Mouse (Mus musculus) thymus, adult 2 months (tissue): Measurements from ENCODE around the gene Gm11634. TPM values are rescaled to one million over a fixed set of nuclear protein-coding genes. Genes with fewer than 3 reads are reported as not detected.
"Not testable (repeated sequence)": the region's sequence is repeated elsewhere in the genome, so short reads cannot be mapped to it uniquely, and the experiment has no call there.

Source experiments
- DNase-seq: peaks from one replicate; pipeline ENCODE4 v3.0.0; 2021
- H3K27ac ChIP-seq: fragments of 200-500 bp; 2 replicates; pipeline ENCODE4 v1.5.1; 2012; ENCODE audit warnings: low read length, control low read depth; ENCODE audit not compliant: control insufficient read depth, insufficient read depth
- H3K27me3 ChIP-seq: fragments of 200-500 bp; 2 replicates; pipeline ENCODE4 v1.6.1; 2012; ENCODE audit warnings: mild to moderate bottlenecking, low read length, moderate library complexity, mixed read lengths; ENCODE audit not compliant: control insufficient read depth, insufficient read depth
- H3K36me3 ChIP-seq: fragments of 200-500 bp; 2 replicates; pipeline ENCODE4 v1.6.1; 2012; ENCODE audit warnings: mild to moderate bottlenecking, low read length, moderate library complexity; ENCODE audit not compliant: control insufficient read depth, insufficient read depth
- H3K4me1 ChIP-seq: fragments of 200-500 bp; replicated peaks from 2 replicates; pipeline ENCODE4 v1.6.1; 2012; ENCODE audit warnings: low read length; ENCODE audit not compliant: control insufficient read depth, insufficient read depth
- H3K4me3 ChIP-seq: fragments of 200-500 bp; 2 replicates; pipeline ENCODE4 v1.5.1; 2012; ENCODE audit warnings: mild to moderate bottlenecking, low read length, control low read depth, moderate library complexity; ENCODE audit not compliant: control insufficient read depth, insufficient read depth
- CTCF ChIP-seq: fragments of 200-500 bp; IDR thresholded peaks from 2 replicates; pipeline ENCODE4 v1.5.1; 2012; ENCODE audit warnings: mild to moderate bottlenecking, control low read depth, low read length, moderate library complexity, borderline replicate concordance; ENCODE audit not compliant: control insufficient read depth, poor library complexity, insufficient read depth; ENCODE audit errors: extremely low read depth
- POLR2A ChIP-seq: fragments of 200-500 bp; IDR thresholded peaks from 2 replicates; pipeline ENCODE4 v1.6.1; 2012; ENCODE audit warnings: mild to moderate bottlenecking, low read length, control low read depth, moderate library complexity; ENCODE audit not compliant: control insufficient read depth, poor library complexity, insufficient read depth; ENCODE audit errors: extremely low read depth
- WGBS: fragments of 180-500 bp; shearing (Covaris S2); methylation state at CpG from one replicate; pipeline ENCODE4 v1.1.7; 2018; 5-methylcytosine and 5-hydroxymethylcytosine counted together
- polyA plus RNA-seq: library from polyadenylated mRNA; depleted of rRNA; stranded (reverse); fragments of >200 nt; gene quantifications from 2 replicates; pipeline ENCODE4 v1.2.3, GENCODE M21; 2012

The Gm11634 gene
- polyA plus RNA-seq, 1 experiment = not detected

- WGBS = 90% methylated on average over 6 of the region's 6 CpGs
- H3K4me3 ChIP-seq = no peak overlapping the region
- H3K36me3 ChIP-seq = no peaks in the 10 kb centered on the region
- peaks cover 12% of the 10 kb centered on the region for H3K4me1 ChIP-seq
- TF ChIP-seq CTCF (no peak), POLR2A (no peak)
- no peak for DNase-seq
- H3K27me3 ChIP-seq = no peaks in the 10 kb centered on the region
- no peak overlapping the region for H3K27ac ChIP-seq
Measured at GRCm38 (mm10) chr11:101613596-101613995, 14.5 kb upstream of the Gm11634 start.

- WGBS = 16% methylated on average over 11 of the region's 11 CpGs
- Histone ChIP-seq H3K4me3 (no peak overlapping the region), H3K27me3 (no peaks in the 10 kb centered on the region), H3K27ac (no peak overlapping the region), H3K4me1 (peaks cover 3% of the 10 kb centered on the region), H3K36me3 (no peaks in the 10 kb centered on the region)
- no peak for TF ChIP-seq CTCF
- no peak for TF ChIP-seq POLR2A
- no peak for DNase-seq
Measured at GRCm38 (mm10) chr11:101610445-101610844, 11.4 kb upstream of the Gm11634 start.

- H3K4me3 ChIP-seq, H3K27ac ChIP-seq, H3K36me3 ChIP-seq, H3K27me3 ChIP-seq, H3K4me1 ChIP-seq, DNase-seq: not testable (repeated sequence)
- 97% methylated on average over 4 of the region's 4 CpGs for WGBS
Measured at GRCm38 (mm10) chr11:101607134-101607533, 8.1 kb upstream of the Gm11634 start.

- H3K36me3 ChIP-seq, H3K27me3 ChIP-seq, H3K27ac ChIP-seq, H3K4me1 ChIP-seq: not testable (repeated sequence)
- DNase-seq = peak; percentile 84
- WGBS = 2% methylated on average over 30 of the region's 30 CpGs
- H3K4me3 ChIP-seq = peak overlapping the region; percentile 41
- peak; percentile 26; the same call in 1 of the 2 replicates for TF ChIP-seq CTCF
Measured at GRCm38 (mm10) chr11:101604531-101605453, 5.7 kb upstream of the Gm11634 start.

DNA sequence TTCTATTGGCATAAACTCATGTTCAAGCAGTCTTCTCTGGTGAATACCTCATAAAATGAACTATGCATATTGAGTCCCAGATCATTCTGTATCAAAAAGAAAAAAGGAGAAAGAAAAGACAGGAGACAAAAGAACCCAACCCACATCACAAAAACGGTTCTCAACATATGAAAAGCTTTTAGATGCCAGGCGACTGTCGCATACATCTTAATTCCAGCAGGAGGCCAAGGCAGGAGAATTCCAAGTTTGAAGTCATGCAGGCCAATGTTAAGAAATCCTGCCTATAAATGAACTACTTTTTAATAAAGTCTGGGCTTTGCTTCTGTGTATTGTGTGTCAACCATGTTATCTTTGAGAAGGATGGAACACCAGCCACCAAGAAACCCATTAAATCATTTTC is 5.1 kb upstream of the Gm11634 start:
- Histone ChIP-seq H3K36me3 (no peaks in the 10 kb centered on the region), H3K4me3 (no peak overlapping the region), H3K4me1 (peaks cover 3% of the 10 kb centered on the region; the same call in 1 of the 2 replicates), H3K27ac (no peak overlapping the region), H3K27me3 (no peaks in the 10 kb centered on the region)
- no peak for DNase-seq
- WGBS = 16% methylated on average over 3 of the region's 3 CpGs
- TF ChIP-seq CTCF (no peak), POLR2A (no peak)

DNA sequence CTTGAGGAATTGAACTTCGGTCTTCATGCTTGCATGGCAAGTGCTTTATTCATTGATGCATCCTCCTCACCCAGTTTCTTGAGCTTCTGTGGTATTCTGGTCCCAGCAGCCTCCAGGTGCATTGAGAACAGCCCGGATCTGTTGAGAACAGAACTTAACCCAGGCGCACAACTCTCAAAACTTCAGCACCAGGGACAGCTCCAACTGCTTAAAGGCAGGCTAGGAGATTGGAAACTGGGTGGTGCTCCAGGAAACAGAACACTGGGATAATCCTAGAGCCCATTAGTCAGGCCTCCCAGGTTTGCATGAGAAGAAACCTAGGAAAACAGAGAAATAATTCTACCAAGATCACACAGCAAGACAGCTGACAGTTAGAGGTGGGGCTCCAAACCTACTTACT is 3.4 kb upstream of the Gm11634 start:
- Histone ChIP-seq H3K27me3 (no peaks in the 10 kb centered on the region), H3K4me3 (no peak overlapping the region), H3K36me3 (no peaks in the 10 kb centered on the region), H3K4me1 (peaks cover 3% of the 10 kb centered on the region; the same call in 1 of the 2 replicates), H3K27ac (no peak overlapping the region)
- no peak for TF ChIP-seq CTCF
- TF ChIP-seq POLR2A = no peak
- peak; percentile 50 for DNase-seq
- WGBS = 12% methylated on average over 3 of the region's 3 CpGs

- H3K27me3 ChIP-seq = no peaks in the 10 kb centered on the region
- DNase-seq = no peak
- no peak overlapping the region for H3K4me3 ChIP-seq
- WGBS = 82% methylated on average over 12 of the region's 12 CpGs
- no peaks in the 10 kb centered on the region for H3K36me3 ChIP-seq
- no peak for TF ChIP-seq POLR2A
- TF ChIP-seq CTCF = no peak
- H3K27ac ChIP-seq = no peak overlapping the region
- H3K4me1 ChIP-seq = no peaks in the 10 kb centered on the region
Measured at GRCm38 (mm10) chr11:101589989-101590624, 8.9 kb downstream of the Gm11634 start.
